Mouse (Mus musculus) left cerebral cortex, adult 2 months (tissue): ENCODE measurements around the gene Olfr693. TPM values are rescaled to one million over a fixed set of nuclear protein-coding genes. Genes with fewer than 3 reads are reported as not detected.
"Not testable (repeated sequence)": the region's sequence is repeated elsewhere in the genome, so short reads cannot be mapped to it uniquely, and the experiment has no call there.

Experiments used
- DNase-seq, 2 experiments: peaks; one replicate each; pipeline ENCODE4 v3.0.0; 2021 to 2022; ENCODE audit warnings: low spot score in 2 of 2, mixed read lengths in 1 of 2; ENCODE audit errors: extremely low spot score in 1 of 2
- H3K27ac ChIP-seq: fragments of 200-600 bp; 2 replicates; pipeline ENCODE4 v1.8.1; 2022
- H3K4me3 ChIP-seq: fragments of 200-600 bp; 2 replicates; pipeline ENCODE4 v1.8.1; 2022
- CTCF ChIP-seq: fragments of 200-600 bp; IDR thresholded peaks from 2 replicates; pipeline ENCODE4 v1.8.1; 2022; ENCODE audit warnings: antibody characterized with exemption, mild to moderate bottlenecking, moderate library complexity
- intact Hi-C: fragments of 180-260 bp; cut with DNase I; formaldehyde crosslinking; loops from one replicate; pipeline ENCODE4 v1.15.1; 2025
- long read RNA-seq, 2 experiments: library from polyadenylated mRNA; stranded (forward); transcript quantifications; one replicate each; pipeline ENCODE4 v2.0.0; 2021; ENCODE audit warnings: borderline mapping rate in 2 of 2
- total RNA-seq, 2 experiments: library from RNA; stranded (reverse); gene quantifications; 2 replicates each; pipeline ENCODE4 v1.2.3; 2021

Olfr693 gene
- not detected for total RNA-seq
- long read RNA-seq, experiment 1: 0 reads
- long read RNA-seq, experiment 2: 0 reads

- no peak for DNase-seq
- intact Hi-C loops: no loop called here
Observed at GRCm38 (mm10) chr7:106680484-106680883, at the start of gene Olfr693. Olfr693 (minus strand) TSS chr7:106680584.

GRCm38 (mm10) chr7:106725654-106726053 lies 45.3 kb upstream of the Olfr693 start:
- intact Hi-C loops, DNase-seq, H3K4me3 ChIP-seq, H3K27ac ChIP-seq: not testable (repeated sequence)

More at GRCm38 (mm10) chr7:106680484-106680883, at the start of gene Olfr693:
- TF ChIP-seq CTCF: no peak
- no peak within 1 kb of the TSS for H3K4me3 ChIP-seq
- no peak within 1 kb of the TSS for H3K27ac ChIP-seq

GRCm38 (mm10) chr7:106716296-106716695 lies 35.9 kb upstream of the Olfr693 start, which contains the start of gene Olfr695:
Olfr695 (minus strand) TSS chr7:106716396.
- no peak within 1 kb of the TSS for H3K27ac ChIP-seq
- intact Hi-C loops: no loop called here
- no peak for TF ChIP-seq CTCF
- no peak for DNase-seq
- H3K4me3 ChIP-seq: no peak within 1 kb of the TSS

GRCm38 (mm10) chr7:106711463-106711862 lies 31.1 kb upstream of the Olfr693 start:
- no peak for DNase-seq
- Histone ChIP-seq H3K4me3 (no peak overlapping the region), H3K27ac (no peak overlapping the region)
- intact Hi-C loops: no loop called here
- TF ChIP-seq CTCF: no peak

- not testable (repeated sequence) for H3K27ac ChIP-seq, DNase-seq, H3K4me3 ChIP-seq
- intact Hi-C loops: loop anchor here (10.0 kb wide), 1 partner anchor 133 kb away; no protein-coding TSS in a partner anchor
Observed at GRCm38 (mm10) chr7:106707705-106708104, 27.3 kb upstream of the Olfr693 start.

- Histone ChIP-seq H3K4me3 (no peak overlapping the region), H3K27ac (no peak overlapping the region)
- TF ChIP-seq CTCF: no peak
- intact Hi-C loops: no loop called here
- DNase-seq: no peak
Observed at GRCm38 (mm10) chr7:106696891-106697290, 16.5 kb upstream of the Olfr693 start.

GRCm38 (mm10) chr7:106692976-106693375 lies 12.6 kb upstream of the Olfr693 start:
- TF ChIP-seq CTCF: no peak
- intact Hi-C loops: no loop called here
- Histone ChIP-seq H3K4me3 (no peak overlapping the region), H3K27ac (no peak overlapping the region)
- DNase-seq: no peak

- intact Hi-C loops: no loop called here
- DNase-seq: no peak
- H3K27ac ChIP-seq: no peak within 1 kb of the TSS
- H3K4me3 ChIP-seq: no peak within 1 kb of the TSS
- no peak for TF ChIP-seq CTCF
Observed at GRCm38 (mm10) chr7:106691714-106692113, 11.3 kb upstream of the Olfr693 start, which contains the start of gene Olfr694. Olfr694 (minus strand) TSS chr7:106691814.

- Histone ChIP-seq H3K4me3 (no peak overlapping the region), H3K27ac (no peak overlapping the region)
- intact Hi-C loops: no loop called here
- no peak for TF ChIP-seq CTCF
- no peak for DNase-seq
Observed at GRCm38 (mm10) chr7:106685382-106685781, 5.0 kb upstream of the Olfr693 start.

- Histone ChIP-seq H3K27ac (no peak overlapping the region), H3K4me3 (no peak overlapping the region)
- no peak for DNase-seq
- no peak for TF ChIP-seq CTCF
- intact Hi-C loops: no loop called here
Observed at GRCm38 (mm10) chr7:106652344-106652652, 28.1 kb downstream of the Olfr693 start.

GRCm38 (mm10) chr7:106651555-106652343 lies 28.6 kb downstream of the Olfr693 start:
- intact Hi-C loops: no loop called here
- no peak for DNase-seq
- no peak overlapping the region for H3K27ac ChIP-seq
- H3K4me3 ChIP-seq: no peak overlapping the region
- TF ChIP-seq CTCF: no peak

- intact Hi-C loops: no loop called here
- no peak overlapping the region for H3K4me3 ChIP-seq
- no peak for DNase-seq
- no peak overlapping the region for H3K27ac ChIP-seq
- TF ChIP-seq CTCF: no peak
Observed at GRCm38 (mm10) chr7:106649774-106650173, 30.6 kb downstream of the Olfr693 start.

GRCm38 (mm10) chr7:106645261-106645660 lies 35.1 kb downstream of the Olfr693 start:
- Histone ChIP-seq H3K27ac (no peak overlapping the region), H3K4me3 (no peak overlapping the region)
- TF ChIP-seq CTCF: no peak
- DNase-seq: no peak
- intact Hi-C loops: no loop called here
